Mouse (Mus musculus) C2C12 (cell line): Measurements from ENCODE around the gene Ptpn6.

Experiments
- CEBPB ChIP-seq: IDR thresholded peaks from one replicate; pipeline ENCODE4 v1.6.1; 2011; ENCODE audit warnings: low read depth, mild to moderate bottlenecking, control low read depth, moderate library complexity
- CTCF ChIP-seq: IDR thresholded peaks from one replicate; pipeline ENCODE4 v1.5.1; 2011; ENCODE audit not compliant: control insufficient read depth, insufficient read depth, insufficient read length
- FOSL1 ChIP-seq: IDR thresholded peaks from one replicate; pipeline ENCODE4 v1.8.0; 2011; ENCODE audit warnings: mild to moderate bottlenecking, low read length; ENCODE audit not compliant: poor library complexity, insufficient read depth, severe bottlenecking
- MYOD1 ChIP-seq: IDR thresholded peaks from one replicate; pipeline ENCODE4 v1.6.1; 2011; ENCODE audit warnings: low read depth; ENCODE audit not compliant: control insufficient read depth, insufficient read length
- USF1 ChIP-seq: IDR thresholded peaks from one replicate; pipeline ENCODE4 v1.6.1; 2011; ENCODE audit warnings: low read depth, mild to moderate bottlenecking, control low read depth, moderate library complexity

DNA sequence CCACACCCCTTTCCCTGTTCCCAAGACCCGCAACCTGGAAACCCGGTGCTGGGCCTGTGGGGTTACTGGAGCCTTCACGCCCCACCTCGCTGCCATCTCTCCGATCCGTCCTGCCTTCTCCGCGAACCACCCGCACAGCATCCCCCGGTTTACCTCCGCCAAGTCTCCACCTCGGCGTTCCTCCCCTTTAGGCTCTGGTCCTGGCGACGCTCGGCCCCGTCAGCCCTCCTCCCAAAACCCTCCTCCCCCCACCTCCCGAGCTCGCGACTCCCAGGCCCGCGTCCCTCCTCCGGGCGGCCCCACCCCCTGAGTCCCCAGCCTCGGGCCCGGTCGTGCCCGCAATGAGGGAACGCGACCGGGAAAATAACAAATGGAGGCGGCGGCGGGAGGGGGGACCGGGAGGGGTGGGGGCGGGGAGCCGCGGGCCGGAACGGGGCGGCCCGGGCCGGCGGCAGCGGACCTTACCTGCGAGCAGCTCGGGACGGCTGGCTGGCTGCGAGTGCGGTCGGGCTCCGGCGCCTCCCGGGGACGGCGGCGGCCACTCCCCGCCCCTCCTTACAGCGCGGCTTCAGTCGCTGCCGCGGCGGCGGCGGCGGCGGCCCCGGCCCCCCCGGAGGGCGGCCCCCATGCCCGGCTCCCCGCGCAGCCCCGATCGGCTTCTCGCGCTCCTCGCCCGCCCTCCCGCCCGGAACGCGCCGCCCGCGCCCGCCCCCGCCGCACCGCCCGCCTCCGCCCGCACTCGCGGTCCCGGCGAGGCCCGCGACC lies 17.5 kb upstream of the Ptpn6 start, which contains the start of the genes Gm45234 and Atn1:
- TF ChIP-seq CTCF (no peak), CEBPB (no peak), MYOD1 (no peak), FOSL1 (no peak), USF1 (no peak)
